Mouse (Mus musculus) kidney, adult 2 months (tissue): Measurements from ENCODE around the gene Mslnl.

Experiments
- CTCF ChIP-seq: fragments of 200-500 bp; conservative IDR thresholded peaks from 2 replicates; pipeline ENCODE4 v1.5.1; 2011; ENCODE audit warnings: low read depth, mild to moderate bottlenecking, control low read depth, low read length, moderate library complexity, mixed read lengths; ENCODE audit not compliant: insufficient read depth, insufficient read length
- POLR2A ChIP-seq: fragments of 200-500 bp; IDR thresholded peaks from one replicate; pipeline ENCODE4 v1.6.1; 2011; ENCODE audit warnings: low read depth, low read length, control low read depth

- no peak for TF ChIP-seq POLR2A
- TF ChIP-seq CTCF, result no peak
These were observed 42.1 kb downstream of the Mslnl start for GRCm38 (mm10) chr17:25777948-25778347.
